Mouse (Mus musculus): ENCODE measurements around the gene Ddx20.
A peak's percentile ranks its signal among the peaks of the same experiment; 100 is the strongest.

Gene Ddx20

DNA sequence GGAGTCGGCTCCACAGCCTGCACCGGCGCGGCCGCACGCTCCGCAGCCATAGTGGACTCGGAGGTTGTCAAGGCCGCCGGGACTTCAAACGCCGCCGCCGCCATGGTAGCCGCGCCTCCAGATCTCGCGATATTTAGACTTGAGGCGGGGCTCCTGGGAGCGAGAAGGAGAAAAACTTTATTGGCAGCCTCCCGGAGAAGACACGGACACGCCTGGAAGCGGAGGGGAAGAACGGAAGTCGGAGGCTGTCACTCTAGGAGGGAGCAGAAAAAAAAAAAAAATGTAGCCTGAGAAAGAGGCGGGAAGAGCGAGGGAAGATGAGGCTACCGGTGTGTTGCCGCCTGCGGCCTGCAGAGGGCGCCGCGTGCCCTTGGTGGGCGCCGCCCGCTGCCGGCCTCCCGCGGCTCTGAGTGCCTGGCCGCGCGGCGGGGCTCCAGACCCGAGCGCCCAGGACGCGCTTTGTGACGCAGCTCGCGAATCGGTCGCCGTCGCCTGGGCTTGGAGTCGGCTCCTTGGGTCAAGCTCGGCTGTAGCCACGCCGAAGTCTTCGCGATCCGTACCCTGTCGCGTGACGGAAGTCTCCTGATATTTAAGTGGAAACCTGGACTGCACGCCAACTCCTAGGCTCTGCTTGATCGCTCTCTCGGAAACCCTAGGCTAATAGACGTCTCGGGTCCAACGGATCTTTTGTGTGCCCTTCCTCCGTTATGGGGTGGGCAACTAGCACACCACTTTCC is at the start of gene Ddx20:
Gene Ddx20, minus strand, starts transcription at position 251 of the 737 bp plus-strand sequence.
- DNase-seq (ENCODE audit: low read depth), result peak; percentile 99

DNA sequence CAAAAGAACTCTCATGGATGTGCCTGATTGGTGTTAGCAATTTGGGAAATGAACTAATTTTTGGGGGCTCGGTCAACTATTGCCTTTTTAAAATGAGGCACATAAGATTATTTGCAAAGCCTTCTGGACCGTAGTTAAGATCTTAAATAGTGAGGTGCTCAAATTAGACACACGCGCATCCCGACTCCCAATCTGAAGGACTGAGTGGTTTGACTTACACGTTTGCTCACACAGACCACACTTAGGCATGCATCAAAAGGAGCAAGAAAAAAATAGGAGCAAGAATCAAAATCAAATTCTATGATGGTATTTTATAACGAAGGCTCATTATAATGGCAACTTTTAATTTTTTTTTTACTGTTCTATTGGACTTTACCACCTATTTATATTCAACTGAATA is 49.7 kb upstream of the Ddx20 start:
- DNase-seq (ENCODE audit: low read depth), result no peak

- DNase-seq (ENCODE audit: low read depth), result no peak
Observed at GRCm38 (mm10) chr3:105736148-105736547, 48.8 kb upstream of the Ddx20 start.

- DNase-seq (ENCODE audit: low read depth), result no peak
Observed at GRCm38 (mm10) chr3:105735285-105735684, 47.9 kb upstream of the Ddx20 start.

- DNase-seq (ENCODE audit: low read depth), result no peak
Observed at GRCm38 (mm10) chr3:105733538-105733937, 46.2 kb upstream of the Ddx20 start.

- DNase-seq (ENCODE audit: low read depth), result no peak
Observed at GRCm38 (mm10) chr3:105732360-105732759, 45.0 kb upstream of the Ddx20 start.

GRCm38 (mm10) chr3:105726037-105726436 is 38.7 kb upstream of the Ddx20 start:
- DNase-seq (ENCODE audit: low read depth), result peak; percentile 78

DNA sequence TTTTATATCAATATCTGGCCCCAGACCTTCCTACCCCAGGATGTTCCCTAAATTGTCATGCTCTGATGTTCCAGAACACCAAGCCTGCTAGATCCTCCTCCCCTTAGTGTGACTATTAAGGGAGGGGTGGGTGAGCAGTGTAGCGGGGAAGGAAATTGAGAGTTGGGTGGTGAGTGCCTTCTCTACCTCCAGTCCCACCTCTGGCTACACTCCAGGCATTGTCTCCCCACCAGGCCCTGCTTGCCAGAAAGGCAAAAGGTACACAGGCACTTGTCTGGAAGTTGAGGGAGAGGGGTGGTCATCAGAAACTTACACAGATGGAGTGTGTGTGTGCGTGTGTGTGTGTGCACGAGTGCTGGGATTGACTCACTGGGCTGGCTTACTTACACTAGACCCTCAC is 35.1 kb upstream of the Ddx20 start:
- no peak for DNase-seq (ENCODE audit: low read depth)

- peak; percentile 52 for DNase-seq (ENCODE audit: low read depth)
Observed at GRCm38 (mm10) chr3:105721681-105722201, 34.4 kb upstream of the Ddx20 start.

DNA sequence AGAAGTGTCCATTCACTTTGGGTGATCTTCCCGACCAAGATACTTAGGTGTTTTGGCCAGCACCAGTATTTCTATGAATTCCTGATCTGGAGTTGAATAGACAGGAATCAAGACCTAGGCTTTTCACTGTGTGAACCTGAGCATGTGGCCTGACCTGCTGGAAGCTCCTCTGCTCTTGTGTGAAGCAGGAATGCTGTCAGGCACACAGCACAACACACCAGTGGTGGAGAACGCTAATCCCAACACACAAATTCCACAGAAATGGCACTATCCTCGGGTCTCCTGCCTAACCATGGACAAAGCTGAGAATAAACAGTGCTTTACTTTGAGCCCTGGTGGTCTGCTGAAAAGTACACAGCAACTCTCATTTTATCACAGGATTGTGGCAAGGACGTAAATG is 33.1 kb upstream of the Ddx20 start:
- no peak for DNase-seq (ENCODE audit: low read depth)

DNA sequence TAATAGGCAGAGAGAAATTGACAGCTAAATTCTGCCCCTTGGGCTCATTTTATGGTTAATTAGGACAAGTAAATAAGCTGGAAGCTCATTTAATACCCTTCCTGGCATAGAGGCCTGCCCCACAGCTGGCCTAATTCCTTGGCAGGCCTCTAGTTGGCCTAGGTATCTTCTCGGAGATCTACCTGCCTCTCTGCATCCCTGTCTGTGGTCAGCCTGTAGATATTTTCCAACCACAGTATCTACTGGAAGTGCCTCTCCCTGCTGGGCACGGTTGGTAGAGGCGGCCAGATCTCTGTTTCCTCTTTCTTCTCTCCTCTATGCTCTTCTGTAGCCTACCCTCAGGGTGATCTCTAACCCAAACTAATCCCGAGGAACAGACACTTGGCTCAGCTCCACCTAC is 32.6 kb upstream of the Ddx20 start:
- no peak for DNase-seq (ENCODE audit: low read depth)

DNA sequence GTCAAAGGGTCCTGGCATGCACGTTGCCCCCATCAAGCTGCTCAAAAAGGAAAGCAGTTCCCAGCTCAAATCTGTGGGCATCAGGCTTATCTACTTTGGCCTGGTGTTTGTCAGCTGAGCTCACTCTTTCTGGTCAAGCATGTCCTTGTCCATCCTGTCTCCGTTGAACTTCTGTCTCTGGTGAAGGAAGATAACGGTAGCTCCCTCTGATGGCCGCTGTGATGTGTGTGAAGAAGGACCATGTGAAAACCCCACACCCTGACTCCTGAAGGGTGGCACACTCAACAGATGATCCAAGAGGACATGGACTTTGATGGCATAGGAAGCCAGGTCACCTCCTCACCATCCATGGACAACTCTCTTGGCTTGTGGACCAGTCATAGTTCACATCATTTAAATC is 31.4 kb upstream of the Ddx20 start:
- DNase-seq (ENCODE audit: low read depth), result peak; percentile 65

DNA sequence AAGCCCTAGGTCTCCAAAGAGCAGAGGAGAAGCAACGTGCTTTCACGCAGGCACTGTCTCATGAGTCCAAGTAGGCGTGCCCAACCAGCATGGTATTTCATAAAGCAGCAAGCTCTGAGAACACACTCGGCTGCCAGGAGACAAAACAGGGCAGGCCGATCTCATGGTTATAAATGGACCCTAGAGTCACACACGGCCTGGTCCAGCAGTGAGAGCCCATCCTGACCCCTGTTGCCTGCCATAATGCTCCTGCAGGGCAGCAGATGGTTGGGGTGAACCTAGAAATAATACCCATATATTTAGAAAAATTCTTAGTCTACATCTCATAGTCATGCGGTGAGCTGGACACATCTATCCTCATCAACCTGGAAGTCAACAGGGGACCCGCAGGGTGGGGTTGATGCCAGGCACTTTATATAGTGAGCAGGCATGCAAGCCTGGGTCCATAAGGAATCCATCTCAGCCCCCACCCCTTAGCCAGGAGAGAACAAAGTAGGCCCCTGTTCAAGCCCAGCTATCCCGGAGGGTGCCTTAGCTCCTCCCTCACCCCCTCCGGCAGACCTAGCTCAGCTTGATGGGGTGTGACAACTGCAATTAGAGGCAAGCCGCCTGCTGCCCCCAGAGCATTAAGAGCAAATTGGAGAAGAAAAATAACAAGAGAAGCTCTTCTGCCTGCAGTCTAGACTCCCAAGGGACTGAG is 30.6 kb upstream of the Ddx20 start:
- DNase-seq (ENCODE audit: low read depth), result no peak

DNA sequence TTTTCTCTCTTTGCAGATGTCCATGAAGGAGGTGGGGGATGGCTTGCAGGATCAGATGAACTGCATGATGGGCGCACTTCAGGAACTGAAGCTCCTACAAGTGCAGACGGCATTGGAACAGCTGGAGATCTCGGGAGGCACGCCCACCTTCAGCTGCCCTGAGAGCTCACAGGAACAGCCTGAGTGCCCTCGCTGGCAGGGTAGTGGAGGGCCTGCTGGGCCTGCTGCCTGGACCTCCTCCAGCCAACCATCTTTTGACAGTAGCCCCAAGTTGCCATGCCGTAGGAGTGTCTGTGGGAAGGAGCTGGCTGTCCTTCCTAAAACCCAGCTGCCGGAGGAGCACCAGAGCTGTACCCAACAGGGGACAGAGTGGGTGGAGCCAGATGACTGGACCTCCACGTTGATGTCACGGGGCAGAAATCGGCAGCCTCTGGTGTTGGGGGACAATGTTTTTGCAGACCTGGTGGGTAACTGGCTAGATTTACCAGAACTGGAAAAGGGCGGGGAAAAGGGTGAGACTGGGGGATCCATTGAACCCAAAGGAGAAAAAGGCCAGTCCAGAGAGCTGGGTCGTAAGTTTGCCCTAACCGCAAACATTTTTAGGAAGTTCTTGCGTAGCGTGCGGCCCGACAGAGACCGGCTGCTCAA is 29.1 kb upstream of the Ddx20 start:
- DNase-seq (ENCODE audit: low read depth), result no peak

DNA sequence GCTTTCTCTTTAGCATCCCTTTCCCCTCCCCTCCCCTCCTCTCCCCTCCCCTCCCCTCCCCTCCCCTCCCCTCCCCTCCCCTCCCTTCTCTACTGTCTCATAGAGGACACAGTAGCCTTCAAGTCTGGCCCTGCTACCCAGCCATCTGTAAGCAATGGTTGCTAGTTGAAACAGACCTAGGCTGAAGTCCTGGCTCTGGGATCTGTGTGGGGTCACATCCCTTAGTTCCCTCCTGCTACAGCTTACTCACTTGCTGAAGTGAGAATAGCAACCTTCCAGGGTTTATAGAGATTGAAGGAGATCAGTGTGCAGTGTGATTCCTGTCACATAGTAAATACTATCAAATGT is 27.4 kb upstream of the Ddx20 start:
- no peak for DNase-seq (ENCODE audit: low read depth)

GRCm38 (mm10) chr3:105714091-105714819 is 26.9 kb upstream of the Ddx20 start:
- no peak for DNase-seq (ENCODE audit: low read depth)

DNA sequence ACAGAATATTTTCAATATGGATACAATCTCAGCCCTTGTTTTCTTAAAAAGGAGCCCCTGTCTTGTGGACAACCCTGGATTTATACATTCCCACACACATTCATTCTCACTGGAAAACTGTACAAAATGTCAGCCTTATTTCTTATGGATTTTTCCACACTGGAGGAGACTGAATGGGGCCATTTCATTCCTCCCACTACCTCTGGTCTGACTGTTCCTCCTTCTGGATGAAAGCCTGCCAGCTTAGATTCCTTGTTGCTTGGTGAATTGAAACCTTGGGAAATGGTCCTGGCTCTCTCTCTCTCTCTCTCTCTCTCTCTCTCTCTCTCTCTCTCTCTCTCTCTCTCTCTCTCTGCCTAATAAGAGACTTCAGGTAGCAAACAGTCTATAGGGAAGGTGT is 25.5 kb upstream of the Ddx20 start:
- DNase-seq (ENCODE audit: low read depth), result no peak

- DNase-seq (ENCODE audit: low read depth), result no peak
Observed at GRCm38 (mm10) chr3:105711741-105712140, 24.4 kb upstream of the Ddx20 start.

GRCm38 (mm10) chr3:105710246-105710645 is 22.9 kb upstream of the Ddx20 start:
- no peak for DNase-seq (ENCODE audit: low read depth)

DNA sequence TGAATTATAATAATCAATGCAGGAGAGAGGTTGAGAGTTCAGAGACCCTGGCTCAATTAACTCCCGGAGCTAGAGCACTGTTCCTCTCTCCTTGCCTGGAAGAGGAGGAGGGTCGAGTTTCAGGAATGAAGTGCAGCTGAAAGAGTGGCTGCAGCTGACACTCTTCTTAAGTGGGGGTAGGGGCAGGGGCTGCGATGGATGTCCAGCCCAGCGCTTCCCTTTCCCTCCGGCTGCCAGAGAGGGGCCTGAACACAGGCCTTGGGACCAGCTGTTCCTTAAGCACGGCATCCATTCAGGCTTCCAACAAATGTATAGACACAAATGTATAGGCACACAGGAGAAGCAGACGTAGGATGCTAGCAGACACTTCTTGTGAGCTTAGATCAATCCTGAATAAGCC is 20.2 kb upstream of the Ddx20 start:
- no peak for DNase-seq (ENCODE audit: low read depth)

DNA sequence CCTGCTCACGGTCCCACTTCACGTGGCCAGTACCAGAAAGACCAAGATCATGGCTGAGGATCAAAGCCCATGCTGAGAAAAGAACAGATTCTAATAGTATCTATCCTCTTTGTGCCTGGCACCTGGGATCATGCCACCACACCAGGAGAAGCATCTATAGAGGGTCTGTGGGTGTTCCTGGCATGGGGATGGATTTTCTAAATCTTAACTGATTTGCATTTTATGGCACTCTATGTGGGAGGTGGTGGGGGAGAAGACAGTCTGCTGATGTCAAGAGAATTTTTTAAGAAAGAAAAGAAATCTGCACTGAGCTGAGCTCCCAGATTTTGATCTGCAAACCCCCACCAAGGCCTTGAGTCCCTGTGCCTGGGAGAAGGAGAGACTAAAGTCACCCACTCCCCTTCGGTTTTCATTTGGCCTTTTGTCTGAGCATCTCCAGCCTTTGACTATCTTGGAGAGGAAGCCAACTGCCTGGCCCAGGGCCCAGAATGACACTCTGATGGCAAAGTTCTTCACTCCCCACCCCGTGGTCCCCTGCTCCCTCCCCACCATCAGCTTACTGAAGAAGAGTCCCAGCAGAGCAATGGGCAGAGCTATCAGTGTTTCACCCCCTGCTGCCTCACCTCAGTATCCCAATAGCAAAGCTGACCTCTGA is 19.1 kb upstream of the Ddx20 start:
- no peak for DNase-seq (ENCODE audit: low read depth)

DNA sequence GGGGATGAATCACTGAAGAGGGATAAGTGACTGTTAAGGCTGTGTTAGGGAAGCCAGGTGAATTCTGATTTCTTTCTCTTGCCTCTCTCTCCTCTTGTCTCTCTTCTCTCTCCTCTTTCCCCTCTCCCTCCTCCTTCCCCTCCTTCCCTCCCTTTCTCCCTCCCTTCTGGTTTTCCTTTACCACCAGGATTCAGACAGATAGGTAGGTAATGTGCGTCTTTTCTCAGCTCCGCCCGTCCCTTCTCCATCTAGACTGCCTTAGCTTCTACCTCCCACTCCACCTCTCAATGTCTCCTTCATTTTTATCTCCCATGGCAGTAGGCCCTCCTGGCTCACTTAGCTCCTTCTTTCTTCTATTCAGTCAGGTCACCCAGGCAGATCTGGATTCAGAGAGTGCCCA is 18.2 kb upstream of the Ddx20 start:
- DNase-seq (ENCODE audit: low read depth), result no peak

Measured in 416B (cell line).